Mouse (Mus musculus) inflammation-experienced regulatory T-cells, adult 6 months (primary cell): ENCODE data around the gene Gm20431. TPM values are rescaled to one million over a fixed set of nuclear protein-coding genes. Genes with fewer than 3 reads are reported as not detected.

Experiments used
- ATAC-seq: one replicate; pipeline ENCODE4 v1.8.0; 2017
- polyA plus RNA-seq, 3 experiments: library from polyadenylated mRNA; unstranded; fragments of 100-300 nt; shearing (Covaris generic); gene quantifications; one replicate each; pipeline ENCODE4 v1.2.1; 2017

Gm20431 gene
- not detected for polyA plus RNA-seq

- peak; percentile 78 for ATAC-seq
These were observed at the start of gene Gm20431 for GRCm38 (mm10) chr2:167661270-167662203. Gene Gm20431, minus strand, starts transcription at chr2:167661496.

GRCm38 (mm10) chr2:167710574-167710973, 49.3 kb upstream of the Gm20431 start:
- no peak for ATAC-seq

GRCm38 (mm10) chr2:167709969-167710368, 48.7 kb upstream of the Gm20431 start:
- no peak for ATAC-seq

- ATAC-seq = no peak
These were observed 47.1 kb upstream of the Gm20431 start for GRCm38 (mm10) chr2:167708373-167708772.

GRCm38 (mm10) chr2:167706183-167706939, 45.1 kb upstream of the Gm20431 start:
- no peak for ATAC-seq

GRCm38 (mm10) chr2:167704409-167704808, 43.1 kb upstream of the Gm20431 start:
- no peak for ATAC-seq

- ATAC-seq = no peak
These were observed 40.8 kb upstream of the Gm20431 start for GRCm38 (mm10) chr2:167702126-167702525.

GRCm38 (mm10) chr2:167701472-167701871, 40.2 kb upstream of the Gm20431 start:
- ATAC-seq = peak; percentile 50

GRCm38 (mm10) chr2:167700018-167700417, 38.7 kb upstream of the Gm20431 start:
- ATAC-seq = no peak

GRCm38 (mm10) chr2:167697902-167698301, 36.6 kb upstream of the Gm20431 start:
- ATAC-seq = peak; percentile 98

GRCm38 (mm10) chr2:167696143-167696542, 34.8 kb upstream of the Gm20431 start:
- ATAC-seq = no peak

GRCm38 (mm10) chr2:167695491-167695890, 34.2 kb upstream of the Gm20431 start:
- ATAC-seq = no peak

GRCm38 (mm10) chr2:167694963-167695362, 33.7 kb upstream of the Gm20431 start:
- no peak for ATAC-seq

GRCm38 (mm10) chr2:167694244-167694643, 32.9 kb upstream of the Gm20431 start:
- ATAC-seq = no peak

GRCm38 (mm10) chr2:167693540-167693939, 32.2 kb upstream of the Gm20431 start:
- no peak for ATAC-seq

- no peak for ATAC-seq
These were observed 31.5 kb upstream of the Gm20431 start for GRCm38 (mm10) chr2:167692831-167693230.

GRCm38 (mm10) chr2:167691871-167692661, 30.8 kb upstream of the Gm20431 start:
- ATAC-seq = no peak

- ATAC-seq = no peak
These were observed 30.1 kb upstream of the Gm20431 start for GRCm38 (mm10) chr2:167691410-167691809.

- ATAC-seq = no peak
These were observed 29.6 kb upstream of the Gm20431 start for GRCm38 (mm10) chr2:167690962-167691311.

GRCm38 (mm10) chr2:167690219-167690961, 29.1 kb upstream of the Gm20431 start:
- no peak for ATAC-seq

- peak; percentile 58 for ATAC-seq
These were observed 28.4 kb upstream of the Gm20431 start, which contains the start of gene Tmem189 for GRCm38 (mm10) chr2:167689501-167690218. Gene Tmem189, minus strand, starts transcription at chr2:167689822.
